Mouse (Mus musculus) heart, embryonic 16.5 days (tissue): ENCODE measurements around the gene Ica1. TPM values are rescaled to one million over a fixed set of nuclear protein-coding genes. Genes with fewer than 3 reads are reported as not detected.

Source experiments
- ATAC-seq: fragments of 200-750 bp; cut with Nextera tagmentation; replicated peaks from 2 replicates; pipeline ENCODE4 v1.8.0; 2017; ENCODE audit warnings: moderate number of reproducible peaks; ENCODE audit not compliant: insufficient read depth, low FRiP score; ENCODE audit errors: extremely low read depth
- H3K27ac ChIP-seq: fragments of 300-500 bp; sonication (generic); 2 replicates; pipeline ENCODE4 v1.5.1; 2014; ENCODE audit warnings: mild to moderate bottlenecking, low read length, control low read depth, moderate library complexity
- H3K27me3 ChIP-seq: fragments of 300-500 bp; sonication (generic); 2 replicates; pipeline ENCODE4 v1.6.1; 2014; ENCODE audit warnings: low read length, mixed read lengths; ENCODE audit not compliant: control insufficient read depth, insufficient read depth
- H3K36me3 ChIP-seq: fragments of 300-500 bp; sonication (generic); 2 replicates; pipeline ENCODE4 v1.6.1; 2014; ENCODE audit not compliant: control insufficient read depth, insufficient read depth
- H3K4me1 ChIP-seq: fragments of 300-500 bp; sonication (generic); 2 replicates; pipeline ENCODE4 v1.6.1; 2014; ENCODE audit warnings: low read length, mixed read lengths; ENCODE audit not compliant: control insufficient read depth, insufficient read depth
- H3K4me2 ChIP-seq: fragments of 300-500 bp; sonication (generic); 2 replicates; pipeline ENCODE4 v1.6.1; 2014; ENCODE audit warnings: low read depth, mild to moderate bottlenecking, control low read depth, low read length
- H3K4me3 ChIP-seq: fragments of 300-500 bp; sonication (generic); 2 replicates; pipeline ENCODE4 v1.5.1; 2014; ENCODE audit warnings: mild to moderate bottlenecking, control low read depth, low read length
- H3K9ac ChIP-seq: fragments of 300-500 bp; sonication (generic); 2 replicates; pipeline ENCODE4 v1.6.1; 2014; ENCODE audit warnings: low read length, control low read depth
- H3K9me3 ChIP-seq: fragments of 300-500 bp; sonication (generic); replicated peaks from 2 replicates; pipeline ENCODE4 v1.6.1; 2016; ENCODE audit warnings: low read length; ENCODE audit not compliant: control insufficient read depth
- WGBS: fragments of 180-500 bp; shearing (Covaris S2); extraction: QIAGEN DNeasy Blood & Tissue Kit; methylation state at CpG from one replicate; pipeline ENCODE4 v1.1.7; 2014; 5-methylcytosine and 5-hydroxymethylcytosine counted together
- polyA plus RNA-seq: library from polyadenylated mRNA; unstranded; fragments of >200 nt; fragmentation: Nextera tagmentation; extraction: Ambion mirVana; gene quantifications from 2 replicates; pipeline ENCODE4 v1.2.1, GENCODE M21; 2015

Gene Ica1
- polyA plus RNA-seq, 1 experiment from 2014 or later, result 23.5 TPM

GRCm38 (mm10) chr6:8753723-8754036 lies 24.6 kb downstream of the Ica1 start:
- H3K4me1 ChIP-seq, result 0 out of 2 replicates have a peak, but pooled peaks cover 4% of the 10 kb centered on the region
- H3K27ac ChIP-seq, result no peak overlapping the region
- H3K9ac ChIP-seq, result no peak overlapping the region
- 90% methylated on average over 2 of the region's 2 CpGs for WGBS
- no peak overlapping the region for H3K4me3 ChIP-seq
- no peaks in the 10 kb centered on the region for H3K36me3 ChIP-seq
- no peaks in the 10 kb centered on the region for H3K9me3 ChIP-seq
- no peak for ATAC-seq
- H3K4me2 ChIP-seq, result no peak overlapping the region
- no peaks in the 10 kb centered on the region for H3K27me3 ChIP-seq

GRCm38 (mm10) chr6:8752984-8753722 lies 25.1 kb downstream of the Ica1 start:
- Histone ChIP-seq H3K4me1 (0 out of 2 replicates have a peak, but pooled peaks cover 4% of the 10 kb centered on the region), H3K4me2 (no peak overlapping the region), H3K9ac (no peak overlapping the region), H3K27ac (no peak overlapping the region), H3K4me3 (no peak overlapping the region), H3K9me3 (no peaks in the 10 kb centered on the region), H3K36me3 (no peaks in the 10 kb centered on the region), H3K27me3 (no peaks in the 10 kb centered on the region)
- 73% methylated on average over 6 of the region's 6 CpGs for WGBS
- ATAC-seq, result no peak

GRCm38 (mm10) chr6:8744886-8745285 lies 33.4 kb downstream of the Ica1 start:
- no peak overlapping the region for H3K27ac ChIP-seq
- no peaks in the 10 kb centered on the region for H3K4me1 ChIP-seq
- H3K9ac ChIP-seq, result no peak overlapping the region
- no peak overlapping the region for H3K4me3 ChIP-seq
- H3K9me3 ChIP-seq, result no peaks in the 10 kb centered on the region
- H3K4me2 ChIP-seq, result no peak overlapping the region
- ATAC-seq, result no peak
- H3K27me3 ChIP-seq, result no peaks in the 10 kb centered on the region
- 68% methylated on average over 7 of the region's 7 CpGs for WGBS
- no peaks in the 10 kb centered on the region for H3K36me3 ChIP-seq

GRCm38 (mm10) chr6:8744273-8744785 lies 34.0 kb downstream of the Ica1 start:
- no peak for ATAC-seq
- 87% methylated on average over 4 of the region's 4 CpGs for WGBS

GRCm38 (mm10) chr6:8742449-8742848 lies 35.8 kb downstream of the Ica1 start:
- no peaks in the 10 kb centered on the region for H3K4me1 ChIP-seq
- H3K9ac ChIP-seq, result no peak overlapping the region
- H3K4me3 ChIP-seq, result no peak overlapping the region
- H3K27me3 ChIP-seq, result no peaks in the 10 kb centered on the region
- no peaks in the 10 kb centered on the region for H3K9me3 ChIP-seq
- H3K36me3 ChIP-seq, result no peaks in the 10 kb centered on the region
- H3K27ac ChIP-seq, result no peak overlapping the region
- ATAC-seq, result no peak
- WGBS, result 35% methylated on average over 3 of the region's 3 CpGs
- no peak overlapping the region for H3K4me2 ChIP-seq

More at GRCm38 (mm10) chr6:8744273-8744785, 34.0 kb downstream of the Ica1 start:
- Histone ChIP-seq H3K36me3 (no peaks in the 10 kb centered on the region), H3K4me3 (no peak overlapping the region), H3K27me3 (no peaks in the 10 kb centered on the region), H3K4me1 (no peaks in the 10 kb centered on the region), H3K9me3 (no peaks in the 10 kb centered on the region), H3K9ac (no peak overlapping the region), H3K27ac (no peak overlapping the region), H3K4me2 (no peak overlapping the region)

- Histone ChIP-seq H3K27ac (no peak overlapping the region), H3K4me1 (no peaks in the 10 kb centered on the region), H3K4me3 (no peak overlapping the region), H3K27me3 (no peaks in the 10 kb centered on the region), H3K9me3 (no peaks in the 10 kb centered on the region), H3K9ac (no peak overlapping the region), H3K36me3 (no peaks in the 10 kb centered on the region; the same call in 1 of the 2 replicates), H3K4me2 (no peak overlapping the region)
- WGBS, result 57% methylated on average over 1 of the region's 1 CpGs
- no peak for ATAC-seq
Observed at GRCm38 (mm10) chr6:8741659-8742058, 36.6 kb downstream of the Ica1 start.

GRCm38 (mm10) chr6:8740092-8740491 lies 38.2 kb downstream of the Ica1 start:
- H3K4me1 ChIP-seq, result no peaks in the 10 kb centered on the region
- no peak for ATAC-seq
- no peak overlapping the region for H3K9ac ChIP-seq
- H3K9me3 ChIP-seq, result no peaks in the 10 kb centered on the region
- whole genome bisulfite sequencing, result 56% methylated on average over 2 of the region's 2 CpGs
- H3K27me3 ChIP-seq, result no peaks in the 10 kb centered on the region
- H3K4me2 ChIP-seq, result no peak overlapping the region
- no peak overlapping the region for H3K4me3 ChIP-seq
- H3K36me3 ChIP-seq, result no peaks in the 10 kb centered on the region; the same call in 1 of the 2 replicates
- no peak overlapping the region for H3K27ac ChIP-seq

GRCm38 (mm10) chr6:8738396-8738795 lies 39.9 kb downstream of the Ica1 start:
- Histone ChIP-seq H3K27ac (no peak overlapping the region), H3K4me2 (no peak overlapping the region), H3K9me3 (no peaks in the 10 kb centered on the region), H3K4me1 (no peaks in the 10 kb centered on the region), H3K9ac (no peak overlapping the region), H3K36me3 (no peaks in the 10 kb centered on the region; the same call in 1 of the 2 replicates), H3K4me3 (no peak overlapping the region), H3K27me3 (no peaks in the 10 kb centered on the region)
- no peak for ATAC-seq
- 58% methylated on average over 4 of the region's 4 CpGs for WGBS

- H3K9ac ChIP-seq, result no peak overlapping the region
- no peak overlapping the region for H3K4me3 ChIP-seq
- no peaks in the 10 kb centered on the region; the same call in 1 of the 2 replicates for H3K36me3 ChIP-seq
- H3K4me2 ChIP-seq, result no peak overlapping the region
- H3K4me1 ChIP-seq, result peaks cover 12% of the 10 kb centered on the region; the same call in 1 of the 2 replicates
- ATAC-seq, result no peak
- no peaks in the 10 kb centered on the region for H3K27me3 ChIP-seq
- H3K9me3 ChIP-seq, result no peaks in the 10 kb centered on the region
- no peak overlapping the region for H3K27ac ChIP-seq
Observed at GRCm38 (mm10) chr6:8736493-8736820, 41.8 kb downstream of the Ica1 start.
